Mouse (Mus musculus) induced T-regulatory cell, adult 2 months (primary cell): ENCODE measurements around the gene Rbks.

ENCODE experiments used
- DNase-seq: peaks from one replicate; pipeline ENCODE4 v3.0.0-alpha.2; 2012; ENCODE audit warnings: low read depth

Rbks gene

GRCm38 (mm10) chr5:31583261-31583660 is 114.2 kb downstream of the Rbks start:
- no peak for DNase-seq

GRCm38 (mm10) chr5:31581932-31582331 is 115.5 kb downstream of the Rbks start:
- peak; percentile 68 for DNase-seq

- no peak for DNase-seq
Measured at GRCm38 (mm10) chr5:31581263-31581662, 116.2 kb downstream of the Rbks start.

GRCm38 (mm10) chr5:31576539-31576975 is 120.9 kb downstream of the Rbks start:
- DNase-seq: peak; percentile 86
